Mouse (Mus musculus) pancreas, adult 10 weeks (tissue): ENCODE measurements around the gene Smtnl1. TPM values are rescaled to one million over a fixed set of nuclear protein-coding genes. Genes with fewer than 3 reads are reported as not detected.

Experiments used
- polyA plus RNA-seq: library from polyadenylated mRNA; stranded (reverse); fragments of 350-450 nt; fragmentation: Illumina TruSeq; extraction: RNeasy Lipid Tissue Mini Kit (QIAGEN cat#74804); gene quantifications from one replicate; pipeline ENCODE4 v1.2.3, GENCODE M21; 2015; ENCODE audit warnings: low read depth, low replicate concordance; ENCODE audit not compliant: insufficient read depth

Smtnl1 gene
- not detected for polyA plus RNA-seq

GRCm38 (mm10) chr2:84822552-84822951 is at the start of gene Smtnl1:
Smtnl1 (minus strand) TSS chr2:84822652.

GRCm38 (mm10) chr2:84838593-84838949 is 16.1 kb upstream of the Smtnl1 start, which contains the start of gene Slc43a1:
Slc43a1 (plus strand) TSS chr2:84838850.

GRCm38 (mm10) chr2:84826488-84827282 is 4.2 kb upstream of the Smtnl1 start, which contains the start of gene Timm10:
Timm10 (plus strand) TSS chr2:84826997.

GRCm38 (mm10) chr2:84798493-84798921 is 23.9 kb downstream of the Smtnl1 start, which contains the start of gene Ube2l6:
Ube2l6 (plus strand) TSS chr2:84798828.

GRCm38 (mm10) chr2:84775241-84775640 is 47.2 kb downstream of the Smtnl1 start, which contains the start of gene Serping1:
Serping1 (minus strand) TSS chr2:84775444.

Other genes with a start within 250 kb of the Smtnl1 start
- 18.0 TPM for gene Ctnnd1, start 171.9 kb downstream of the Smtnl1 start, polyA plus RNA-seq
- not detected for gene Btbd18, start 163.6 kb downstream of the Smtnl1 start, polyA plus RNA-seq
- gene Selenoh, start 151.9 kb downstream of the Smtnl1 start, polyA plus RNA-seq: 5.8 TPM
- not detected for gene Gm28635, start 144.6 kb downstream of the Smtnl1 start, polyA plus RNA-seq
- gene Med19, start 144.2 kb downstream of the Smtnl1 start, polyA plus RNA-seq: 5.5 TPM
- gene Tmx2, start 143.5 kb downstream of the Smtnl1 start, polyA plus RNA-seq: 10.3 TPM
- 6.6 TPM for gene Zdhhc5, start 107.5 kb downstream of the Smtnl1 start, polyA plus RNA-seq
- 3.8 TPM for gene Clp1, start 95.3 kb downstream of the Smtnl1 start, polyA plus RNA-seq
- 2.0 TPM for gene Ypel4, start 88.6 kb downstream of the Smtnl1 start, polyA plus RNA-seq
- gene Gm19426, start 79.0 kb downstream of the Smtnl1 start, polyA plus RNA-seq: not detected
- gene Serping1, start 47.2 kb downstream of the Smtnl1 start, polyA plus RNA-seq: 120 TPM
- 13.6 TPM for gene Ube2l6, start 23.8 kb downstream of the Smtnl1 start, polyA plus RNA-seq
- gene Timm10, start 4.3 kb upstream of the Smtnl1 start, polyA plus RNA-seq: 9.3 TPM
- 2.1 TPM for gene Slc43a1, start 16.2 kb upstream of the Smtnl1 start, polyA plus RNA-seq
- gene Rtn4rl2, start 64.1 kb upstream of the Smtnl1 start, polyA plus RNA-seq: 1.6 TPM
- 43.6 TPM for gene Slc43a3, start 113.9 kb upstream of the Smtnl1 start, polyA plus RNA-seq
- gene Prg2, start 157.8 kb upstream of the Smtnl1 start, polyA plus RNA-seq: not detected
- gene Prg3, start 165.6 kb upstream of the Smtnl1 start, polyA plus RNA-seq: not detected
- 24.0 TPM for gene Ssrp1, start 214.6 kb upstream of the Smtnl1 start, polyA plus RNA-seq
- 2.8 TPM for gene P2rx3, start 214.8 kb upstream of the Smtnl1 start, polyA plus RNA-seq
- gene Tnks1bp1, start 225.4 kb upstream of the Smtnl1 start, polyA plus RNA-seq: 22.3 TPM